Mouse (Mus musculus): ENCODE results near the gene Rnf11. TPM values are rescaled to one million over a fixed set of nuclear protein-coding genes. Genes with fewer than 3 reads are reported as not detected.
A peak's percentile ranks its signal among the peaks of the same experiment; 100 is the strongest.

The Rnf11 gene
- polyA plus RNA-seq, 1 experiment from 2014 or later: 22.0 TPM

- no peaks in the 10 kb centered on the region for H3K36me3 ChIP-seq (replicated peaks)
- no peaks in the 10 kb centered on the region for H3K27me3 ChIP-seq (replicated peaks; ENCODE audit: low read depth, poor library complexity, severe bottlenecking)
- H3K4me1 ChIP-seq: peaks cover 3% of the 10 kb centered on the region; the same call in 1 of the 2 replicates
- DNase-seq (ENCODE audit: low spot score): no peak
- 81% methylated on average over 2 of the region's 2 CpGs for WGBS
- no peak overlapping the region for H3K27ac ChIP-seq (replicated peaks)
- H3K9me3 ChIP-seq: no peaks in the 10 kb centered on the region
- H3K4me3 ChIP-seq: no peak overlapping the region
Measured at GRCm38 (mm10) chr4:109423438-109423837, 61.1 kb downstream of the Rnf11 start.

- no peak for DNase-seq (ENCODE audit: low spot score)
- 69% methylated on average over 6 of the region's 6 CpGs for WGBS
- no peak overlapping the region for H3K27ac ChIP-seq (replicated peaks)
- no peaks in the 10 kb centered on the region for H3K9me3 ChIP-seq
- H3K4me3 ChIP-seq: no peak overlapping the region
- H3K27me3 ChIP-seq (replicated peaks; ENCODE audit: low read depth, poor library complexity, severe bottlenecking): no peaks in the 10 kb centered on the region
- H3K4me1 ChIP-seq: peaks cover 3% of the 10 kb centered on the region; the same call in 1 of the 2 replicates
- no peaks in the 10 kb centered on the region for H3K36me3 ChIP-seq (replicated peaks)
Measured at GRCm38 (mm10) chr4:109422436-109422835, 62.1 kb downstream of the Rnf11 start.

- Histone ChIP-seq H3K36me3 (replicated peaks) (no peaks in the 10 kb centered on the region), H3K9me3 (no peaks in the 10 kb centered on the region), H3K4me1 (peaks cover 3% of the 10 kb centered on the region; the same call in 1 of the 2 replicates), H3K27me3 (replicated peaks; ENCODE audit: low read depth, poor library complexity, severe bottlenecking) (no peaks in the 10 kb centered on the region), H3K4me3 (no peak overlapping the region), H3K27ac (replicated peaks) (no peak overlapping the region)
- DNase-seq (ENCODE audit: low spot score): no peak
- WGBS: 91% methylated on average over 7 of the region's 7 CpGs
Measured at GRCm38 (mm10) chr4:109421608-109422007, 62.9 kb downstream of the Rnf11 start.

- Histone ChIP-seq H3K27ac (replicated peaks) (no peak overlapping the region), H3K27me3 (replicated peaks; ENCODE audit: low read depth, poor library complexity, severe bottlenecking) (no peaks in the 10 kb centered on the region), H3K36me3 (replicated peaks) (no peaks in the 10 kb centered on the region), H3K4me3 (no peak overlapping the region), H3K9me3 (no peaks in the 10 kb centered on the region), H3K4me1 (peaks cover 3% of the 10 kb centered on the region; the same call in 1 of the 2 replicates)
- DNase-seq (ENCODE audit: low spot score): peak; percentile 43
- 73% methylated on average over 8 of the region's 8 CpGs for WGBS
Measured at GRCm38 (mm10) chr4:109420138-109420795, 64.3 kb downstream of the Rnf11 start.

GRCm38 (mm10) chr4:109419563-109419962 lies 65.0 kb downstream of the Rnf11 start:
- H3K9me3 ChIP-seq: no peaks in the 10 kb centered on the region
- no peak overlapping the region for H3K27ac ChIP-seq (replicated peaks)
- H3K4me1 ChIP-seq: peaks cover 5% of the 10 kb centered on the region
- WGBS: 90% methylated on average over 4 of the region's 4 CpGs
- H3K4me3 ChIP-seq: no peak overlapping the region
- no peaks in the 10 kb centered on the region for H3K36me3 ChIP-seq (replicated peaks)
- no peak for DNase-seq (ENCODE audit: low spot score)
- H3K27me3 ChIP-seq (replicated peaks; ENCODE audit: low read depth, poor library complexity, severe bottlenecking): no peaks in the 10 kb centered on the region

GRCm38 (mm10) chr4:109419017-109419416 lies 65.5 kb downstream of the Rnf11 start:
- H3K27me3 ChIP-seq (replicated peaks; ENCODE audit: low read depth, poor library complexity, severe bottlenecking): no peaks in the 10 kb centered on the region
- H3K4me1 ChIP-seq: peaks cover 10% of the 10 kb centered on the region
- no peak for DNase-seq (ENCODE audit: low spot score)
- no peak overlapping the region for H3K4me3 ChIP-seq
- 35% methylated on average over 3 of the region's 3 CpGs for WGBS
- no peak overlapping the region for H3K27ac ChIP-seq (replicated peaks)
- H3K9me3 ChIP-seq: no peaks in the 10 kb centered on the region
- no peaks in the 10 kb centered on the region for H3K36me3 ChIP-seq (replicated peaks)

- Histone ChIP-seq H3K27ac (replicated peaks) (no peak overlapping the region), H3K9me3 (no peaks in the 10 kb centered on the region), H3K36me3 (replicated peaks) (no peaks in the 10 kb centered on the region), H3K27me3 (replicated peaks; ENCODE audit: low read depth, poor library complexity, severe bottlenecking) (no peaks in the 10 kb centered on the region), H3K4me3 (no peak overlapping the region), H3K4me1 (peaks cover 13% of the 10 kb centered on the region)
- no peak for DNase-seq (ENCODE audit: low spot score)
- WGBS: 82% methylated on average over 1 of the region's 1 CpGs
Measured at GRCm38 (mm10) chr4:109417998-109418397, 66.5 kb downstream of the Rnf11 start.

GRCm38 (mm10) chr4:109412233-109412632 lies 72.3 kb downstream of the Rnf11 start:
- peaks cover 17% of the 10 kb centered on the region for H3K4me1 ChIP-seq
- WGBS: 89% methylated on average over 5 of the region's 5 CpGs
- no peak overlapping the region for H3K4me3 ChIP-seq
- no peaks in the 10 kb centered on the region for H3K9me3 ChIP-seq
- no peak overlapping the region for H3K27ac ChIP-seq (replicated peaks)
- no peaks in the 10 kb centered on the region for H3K36me3 ChIP-seq (replicated peaks)
- DNase-seq (ENCODE audit: low spot score): no peak
- peaks cover 15% of the 10 kb centered on the region for H3K27me3 ChIP-seq (replicated peaks; ENCODE audit: low read depth, poor library complexity, severe bottlenecking)

GRCm38 (mm10) chr4:109411377-109411967 lies 73.1 kb downstream of the Rnf11 start:
- no peak for DNase-seq (ENCODE audit: low spot score)
- WGBS: 88% methylated on average over 6 of the region's 6 CpGs
- no peaks in the 10 kb centered on the region for H3K9me3 ChIP-seq

GRCm38 (mm10) chr4:109410681-109411376 lies 73.7 kb downstream of the Rnf11 start:
- no peak for DNase-seq (ENCODE audit: low spot score)
- Histone ChIP-seq H3K36me3 (replicated peaks) (no peaks in the 10 kb centered on the region), H3K27me3 (replicated peaks; ENCODE audit: low read depth, poor library complexity, severe bottlenecking) (peaks cover 19% of the 10 kb centered on the region), H3K27ac (replicated peaks) (peak overlapping the region; percentile 26; the same call in 1 of the 2 replicates), H3K4me1 (peaks cover 30% of the 10 kb centered on the region), H3K9me3 (no peaks in the 10 kb centered on the region), H3K4me3 (no peak overlapping the region)
- 70% methylated on average over 9 of the region's 9 CpGs for WGBS

More at GRCm38 (mm10) chr4:109411377-109411967, 73.1 kb downstream of the Rnf11 start:
- no peak overlapping the region for H3K27ac ChIP-seq (replicated peaks)
- H3K36me3 ChIP-seq (replicated peaks): no peaks in the 10 kb centered on the region
- H3K4me3 ChIP-seq: no peak overlapping the region
- peaks cover 24% of the 10 kb centered on the region for H3K4me1 ChIP-seq
- peaks cover 18% of the 10 kb centered on the region for H3K27me3 ChIP-seq (replicated peaks; ENCODE audit: low read depth, poor library complexity, severe bottlenecking)

- WGBS: 84% methylated on average over 9 of the region's 9 CpGs
- peak overlapping the region; percentile 75 for H3K4me3 ChIP-seq
Measured at GRCm38 (mm10) chr4:109407701-109408485, 76.6 kb downstream of the Rnf11 start.

GRCm38 (mm10) chr4:109407176-109407520 lies 77.4 kb downstream of the Rnf11 start:
- no peak for DNase-seq (ENCODE audit: low spot score)
- H3K27ac ChIP-seq (replicated peaks): peak overlapping the region; percentile 85

More at GRCm38 (mm10) chr4:109407701-109408485, 76.6 kb downstream of the Rnf11 start:
- no peak for DNase-seq (ENCODE audit: low spot score)
- H3K9me3 ChIP-seq: no peaks in the 10 kb centered on the region
- H3K36me3 ChIP-seq (replicated peaks): peaks cover 4% of the 10 kb centered on the region; the same call in 1 of the 2 replicates
- peaks cover 26% of the 10 kb centered on the region for H3K4me1 ChIP-seq
- H3K27me3 ChIP-seq (replicated peaks; ENCODE audit: low read depth, poor library complexity, severe bottlenecking): peaks cover 25% of the 10 kb centered on the region
- no peak overlapping the region for H3K27ac ChIP-seq (replicated peaks)

More at GRCm38 (mm10) chr4:109407176-109407520, 77.4 kb downstream of the Rnf11 start:
- Histone ChIP-seq H3K36me3 (replicated peaks) (peaks cover 4% of the 10 kb centered on the region; the same call in 1 of the 2 replicates), H3K9me3 (no peaks in the 10 kb centered on the region), H3K4me1 (peaks cover 26% of the 10 kb centered on the region), H3K27me3 (replicated peaks; ENCODE audit: low read depth, poor library complexity, severe bottlenecking) (peaks cover 25% of the 10 kb centered on the region), H3K4me3 (peak overlapping the region; percentile 75)
- 3% methylated on average over 24 of the region's 24 CpGs for WGBS
